Mouse (Mus musculus) right cerebral cortex, postnatal 36 days (tissue): Measurements from ENCODE around the gene Sppl2c.
"Not testable (repeated sequence)": the region's sequence is repeated elsewhere in the genome, so short reads cannot be mapped to it uniquely, and the experiment has no call there.

Source experiments
- DNase-seq, 2 experiments: peaks; one replicate each; pipeline ENCODE4 v3.0.0; 2022; ENCODE audit warnings: low spot score in 2 of 2, mixed read lengths in 1 of 2

Gene Sppl2c

DNA sequence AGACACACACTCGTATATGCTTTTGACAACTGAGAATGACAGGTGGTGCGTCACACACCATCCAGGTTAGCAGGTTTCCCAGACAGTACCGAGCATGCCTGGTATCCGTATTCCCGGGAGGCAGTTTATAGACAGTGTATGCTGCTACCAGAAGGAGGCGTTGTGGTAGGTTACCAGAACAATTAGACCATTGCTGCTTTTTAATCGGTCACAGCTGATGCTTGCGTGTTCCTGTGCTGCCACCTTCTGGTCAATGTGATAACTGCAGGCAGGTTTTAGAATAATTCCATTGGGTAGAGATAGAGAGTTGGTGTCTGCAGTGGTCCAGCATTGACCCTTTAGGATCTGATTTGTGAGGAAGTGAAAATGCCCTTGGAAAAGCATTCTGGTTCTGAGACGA is 9.7 kb downstream of the Sppl2c start:
- peak; percentile 81 for DNase-seq

DNA sequence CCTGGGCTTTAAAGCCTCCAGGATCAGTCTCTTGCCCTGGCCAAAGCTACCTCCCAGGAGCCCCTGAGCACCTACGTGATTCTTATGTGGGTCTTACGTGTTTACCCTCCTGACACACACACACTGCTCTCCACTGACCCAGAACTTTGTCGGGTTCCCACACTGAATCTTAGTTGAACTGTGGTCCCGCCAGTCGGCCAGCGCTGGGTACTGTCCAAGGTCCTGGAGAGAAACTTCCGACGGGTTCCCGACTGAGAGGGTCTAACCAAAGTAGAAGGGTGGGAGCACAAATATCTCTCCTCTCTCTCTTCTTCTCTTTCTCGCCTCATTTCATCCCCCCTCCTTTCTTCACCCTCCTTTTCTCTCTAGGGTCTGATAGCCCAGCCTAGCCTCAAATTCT is 11.7 kb downstream of the Sppl2c start:
- no peak for DNase-seq

DNA sequence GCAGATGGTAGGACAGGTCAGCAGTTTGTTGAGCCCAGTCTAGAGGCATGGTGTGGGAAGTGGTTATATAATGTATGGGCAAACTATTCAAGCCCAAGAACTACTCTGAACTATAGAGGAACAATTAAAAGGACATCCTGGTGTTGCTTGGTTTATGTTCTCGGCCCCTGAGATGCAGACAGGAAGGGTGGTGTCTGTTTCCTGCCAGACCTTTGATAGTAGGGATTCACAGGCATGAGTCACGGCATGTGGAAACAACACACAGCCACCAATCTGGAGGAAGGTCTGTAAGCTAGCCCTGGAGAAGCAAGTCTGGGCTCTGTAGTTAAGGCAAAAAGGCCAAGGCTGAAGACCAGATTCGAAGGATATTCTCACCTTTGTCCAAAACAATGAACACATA is 17.1 kb downstream of the Sppl2c start:
- DNase-seq, result no peak

DNA sequence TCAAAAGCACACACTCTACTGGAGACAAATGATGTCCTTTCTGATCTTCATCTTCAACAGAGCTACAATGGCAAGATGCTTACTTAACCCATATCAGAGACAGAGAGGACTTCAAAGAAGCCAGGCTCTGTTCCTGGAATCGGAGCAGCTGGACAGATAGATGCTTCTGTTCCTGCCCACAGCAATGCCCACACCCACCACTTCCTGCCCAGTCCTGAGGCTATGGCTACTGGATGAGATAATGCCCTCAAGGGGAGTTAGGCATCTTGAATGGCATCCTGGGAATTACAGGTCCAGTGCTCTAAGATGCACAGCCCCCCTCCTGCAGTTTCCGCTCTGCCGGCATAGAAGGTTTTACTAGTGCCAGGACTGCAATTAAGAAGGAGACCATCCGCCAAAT is 20.4 kb downstream of the Sppl2c start:
- DNase-seq, result no peak

DNA sequence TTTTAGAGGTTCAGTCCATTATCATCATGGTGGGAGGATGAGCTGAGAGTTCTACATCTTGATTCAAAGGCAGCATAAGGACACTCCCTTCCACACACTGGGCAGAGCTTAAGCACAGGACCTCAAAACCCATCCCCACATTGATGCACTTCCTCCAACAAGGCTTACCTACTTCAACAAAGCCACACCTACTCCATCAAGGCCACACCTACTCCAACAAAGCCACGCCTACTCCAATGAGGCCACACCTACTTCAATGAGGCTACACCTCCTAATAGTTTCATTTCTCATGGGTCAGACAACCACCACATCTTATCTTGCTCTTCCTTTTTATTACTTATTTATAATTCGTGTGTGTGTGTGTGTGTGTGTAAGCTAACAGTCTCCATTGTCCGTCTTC is 22.9 kb downstream of the Sppl2c start:
- no peak for DNase-seq

DNA sequence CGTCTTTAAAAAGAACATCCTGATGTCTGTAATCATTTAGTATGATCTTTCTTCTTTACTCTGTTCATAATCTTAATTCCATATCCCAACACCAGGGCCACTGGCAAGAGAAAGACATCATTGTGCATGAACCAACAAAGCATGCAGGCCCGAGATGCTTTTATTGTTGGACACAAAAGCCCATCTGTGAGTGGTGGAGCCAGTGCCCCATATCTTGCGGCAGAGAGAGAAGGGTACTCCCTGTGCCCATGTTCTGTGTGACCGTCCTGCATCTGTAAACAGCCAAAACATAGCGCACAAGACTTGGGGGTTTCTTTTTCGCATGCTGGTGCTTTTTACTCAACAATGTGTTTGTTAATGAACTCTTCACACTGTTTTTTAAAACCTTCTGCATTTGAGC is 25.1 kb downstream of the Sppl2c start:
- DNase-seq, result no peak

DNA sequence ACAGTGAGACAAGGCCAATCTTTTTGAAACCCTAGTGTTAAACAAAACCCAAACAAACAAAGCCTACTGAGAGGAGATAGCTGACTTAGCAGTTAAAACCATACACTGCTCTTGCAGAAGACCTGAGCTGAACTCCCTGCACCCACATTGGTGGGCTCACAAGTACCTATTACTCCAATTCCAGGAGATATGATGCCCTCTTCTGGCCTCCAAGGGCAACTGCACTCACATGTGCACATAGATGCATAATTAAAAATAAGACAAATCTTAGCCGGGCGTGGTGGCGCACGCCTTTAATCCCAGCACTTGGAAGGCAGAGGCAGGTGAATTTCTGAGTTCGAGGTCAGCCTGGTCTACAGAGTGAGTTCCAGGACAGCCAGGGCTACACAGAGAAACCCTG is 28.0 kb downstream of the Sppl2c start:
- not testable (repeated sequence) for DNase-seq

DNA sequence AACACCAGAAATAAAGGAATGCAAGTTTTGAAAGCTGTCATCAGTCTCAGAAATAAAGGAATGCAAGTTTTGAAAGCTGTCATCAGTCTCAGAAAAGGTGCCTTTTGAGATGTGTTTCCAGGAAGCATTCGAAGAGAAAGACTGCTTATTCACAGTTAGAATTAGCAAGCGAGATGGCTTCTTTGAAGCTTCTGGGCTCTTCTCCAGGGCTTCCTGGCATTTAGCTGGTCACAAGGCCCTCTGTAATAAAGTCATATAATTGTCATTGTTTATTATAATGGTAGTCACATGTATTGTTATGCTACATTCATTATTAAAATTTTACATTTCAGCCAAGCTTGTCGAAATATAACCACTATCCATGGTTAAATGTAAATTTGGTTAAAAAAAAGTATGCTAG is 31.9 kb downstream of the Sppl2c start:
- no peak for DNase-seq

DNA sequence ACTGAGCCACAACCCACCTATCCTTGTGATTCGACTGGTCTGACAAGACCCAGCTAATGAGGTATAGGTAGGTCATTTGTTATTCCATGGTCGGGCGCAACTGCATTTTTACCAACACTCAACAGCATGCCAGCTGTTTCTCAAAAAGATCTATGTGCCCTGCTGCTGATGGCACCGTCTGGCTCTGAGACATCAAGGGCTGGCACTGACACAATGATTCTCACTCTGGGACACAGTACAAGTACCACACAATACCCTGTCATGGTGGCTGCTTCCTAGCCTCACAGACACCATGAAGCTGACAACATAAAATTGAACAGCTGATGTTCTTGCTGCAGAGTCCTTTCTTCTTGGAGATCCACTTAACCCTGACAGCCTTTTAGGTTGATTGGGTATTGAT is 34.2 kb downstream of the Sppl2c start:
- DNase-seq, result no peak

DNA sequence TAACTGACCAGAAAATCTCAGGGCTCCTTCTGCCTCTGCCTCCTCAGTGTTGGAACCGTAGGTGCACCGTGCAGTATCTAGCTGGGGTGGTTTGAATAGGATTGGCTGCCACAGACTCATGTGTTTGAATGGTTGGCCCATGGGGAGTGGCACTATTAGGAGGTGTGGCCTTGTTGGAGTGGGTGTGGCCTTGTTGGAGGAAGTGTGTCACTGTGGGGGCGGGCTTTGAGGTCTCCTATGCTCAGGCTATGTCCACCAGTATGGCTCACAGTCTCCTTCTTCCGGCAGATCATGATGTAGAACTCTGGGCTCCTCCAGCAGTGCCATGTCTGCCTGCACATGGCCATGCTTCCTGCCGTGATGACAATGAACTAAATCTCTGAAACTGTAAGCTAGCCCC is 35.6 kb downstream of the Sppl2c start:
- no peak for DNase-seq

DNA sequence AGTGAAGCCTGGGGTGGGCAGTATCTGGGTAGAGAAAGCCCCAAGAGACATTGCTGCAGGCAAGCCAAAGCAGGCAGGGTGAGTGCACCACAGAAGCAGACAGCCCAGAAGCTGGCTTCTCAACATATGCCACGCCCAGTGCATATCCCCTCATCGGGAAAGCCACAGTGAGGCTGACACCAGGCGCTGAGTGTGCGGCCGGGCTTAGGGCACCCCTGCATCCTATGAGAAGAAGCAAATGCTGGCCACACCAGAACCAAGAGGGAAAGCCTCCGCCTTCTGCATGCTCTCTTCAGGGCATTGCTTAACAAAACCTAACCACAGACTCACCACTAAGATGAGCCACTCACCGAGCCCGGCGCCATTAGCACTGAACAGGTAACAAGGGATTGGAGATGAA is 37.2 kb downstream of the Sppl2c start:
- no peak for DNase-seq

DNA sequence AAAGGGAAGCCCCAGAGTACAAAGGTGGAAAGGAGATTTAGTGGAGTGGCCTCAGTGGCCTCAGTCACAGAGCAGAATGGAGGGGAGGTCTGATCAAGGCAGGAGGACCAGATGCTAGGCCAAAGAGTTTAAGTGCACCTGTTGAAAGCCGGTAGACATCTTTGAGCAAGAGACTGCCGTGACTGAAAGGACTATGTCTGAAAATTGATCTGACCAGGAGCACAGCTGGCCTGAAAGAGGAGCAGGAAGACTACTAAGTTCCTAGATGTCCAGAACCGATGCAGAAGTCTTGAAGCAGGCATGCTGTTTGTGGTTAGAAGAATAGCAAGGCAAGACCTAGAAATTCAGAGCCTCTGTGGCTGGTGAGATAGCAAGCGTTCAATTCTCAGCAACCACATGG is 43.3 kb downstream of the Sppl2c start:
- DNase-seq, result no peak

DNA sequence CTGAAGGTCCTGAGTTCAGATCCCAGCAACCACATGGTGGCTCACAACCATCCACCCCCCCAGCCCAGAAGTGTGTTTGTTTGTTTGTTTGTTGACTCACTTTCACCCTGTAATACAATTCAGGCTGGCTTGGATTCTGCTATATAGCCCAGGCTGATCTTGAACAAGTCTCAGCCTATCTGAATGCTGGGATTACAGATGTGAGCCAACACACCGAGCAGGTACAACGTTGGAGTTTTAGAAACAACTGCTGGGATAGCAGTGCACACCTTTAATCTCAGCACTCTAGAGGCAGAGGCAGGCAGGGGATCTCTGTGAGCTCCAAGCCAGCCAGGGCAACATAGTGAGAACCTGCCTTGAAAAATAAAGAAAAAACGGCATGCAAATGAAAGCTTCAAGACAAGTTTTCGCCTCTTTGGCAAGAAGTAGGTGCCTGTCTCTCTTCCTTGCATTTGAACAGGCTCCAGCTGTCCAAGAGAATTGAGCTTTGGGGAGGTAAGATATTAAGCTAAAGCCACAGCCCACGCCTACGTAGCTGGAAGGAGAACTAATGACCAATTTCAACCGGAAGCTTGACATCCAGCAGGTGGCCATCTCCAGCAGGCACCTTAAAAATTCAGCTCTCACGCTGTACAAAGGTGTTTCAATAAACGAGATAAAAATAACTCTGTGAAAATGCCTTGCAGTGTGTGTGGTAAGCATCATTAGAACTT is 44.1 kb downstream of the Sppl2c start:
- no peak for DNase-seq

DNA sequence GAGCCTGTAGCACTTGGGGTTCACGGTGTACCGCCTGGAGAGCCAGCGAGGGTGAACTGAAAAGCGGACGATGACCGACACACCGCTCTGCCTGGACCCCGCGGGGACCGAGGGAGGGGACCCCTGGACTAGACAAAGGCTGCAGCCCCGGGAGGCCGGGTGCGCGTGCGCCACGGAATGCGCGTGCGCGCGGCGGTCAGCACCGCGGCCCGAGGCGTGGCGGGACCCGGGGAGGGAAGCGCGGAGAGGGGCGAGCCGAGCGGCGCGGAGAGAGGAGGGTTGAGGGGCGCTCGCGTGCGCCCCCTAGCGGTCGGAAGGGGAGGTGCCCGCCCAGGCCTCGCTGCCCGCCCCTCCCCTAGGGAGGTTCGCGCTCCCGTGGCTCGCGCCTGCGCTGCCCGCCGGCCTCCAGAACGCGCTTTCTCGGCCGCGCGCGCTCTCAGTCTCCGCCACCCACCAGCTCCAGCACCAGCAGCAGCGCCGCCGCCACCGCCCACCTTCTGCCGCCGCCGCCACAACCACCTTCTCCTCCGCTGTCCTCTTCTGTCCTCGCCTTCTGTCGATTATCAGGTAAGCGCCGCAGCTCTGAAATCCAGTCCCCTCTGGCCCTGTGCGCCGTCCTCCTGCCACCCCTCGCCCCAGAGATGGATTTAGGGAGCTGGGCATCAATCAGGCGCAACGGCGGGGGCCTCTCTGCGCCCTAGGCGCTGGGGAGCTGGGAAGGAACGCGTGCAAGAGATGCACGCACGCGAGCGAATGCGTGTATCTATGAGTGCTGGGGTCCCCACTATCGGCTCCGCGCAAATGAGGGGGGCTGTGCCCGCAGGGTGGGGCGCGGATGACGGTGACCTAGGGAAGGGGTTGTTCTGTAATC is 45.1 kb downstream of the Sppl2c start, which contains the start of gene Mapt:
Gene Mapt (plus strand): TSS at position 350 of the 871 bp plus-strand sequence.
- peak; percentile 89 to 92 for DNase-seq

DNA sequence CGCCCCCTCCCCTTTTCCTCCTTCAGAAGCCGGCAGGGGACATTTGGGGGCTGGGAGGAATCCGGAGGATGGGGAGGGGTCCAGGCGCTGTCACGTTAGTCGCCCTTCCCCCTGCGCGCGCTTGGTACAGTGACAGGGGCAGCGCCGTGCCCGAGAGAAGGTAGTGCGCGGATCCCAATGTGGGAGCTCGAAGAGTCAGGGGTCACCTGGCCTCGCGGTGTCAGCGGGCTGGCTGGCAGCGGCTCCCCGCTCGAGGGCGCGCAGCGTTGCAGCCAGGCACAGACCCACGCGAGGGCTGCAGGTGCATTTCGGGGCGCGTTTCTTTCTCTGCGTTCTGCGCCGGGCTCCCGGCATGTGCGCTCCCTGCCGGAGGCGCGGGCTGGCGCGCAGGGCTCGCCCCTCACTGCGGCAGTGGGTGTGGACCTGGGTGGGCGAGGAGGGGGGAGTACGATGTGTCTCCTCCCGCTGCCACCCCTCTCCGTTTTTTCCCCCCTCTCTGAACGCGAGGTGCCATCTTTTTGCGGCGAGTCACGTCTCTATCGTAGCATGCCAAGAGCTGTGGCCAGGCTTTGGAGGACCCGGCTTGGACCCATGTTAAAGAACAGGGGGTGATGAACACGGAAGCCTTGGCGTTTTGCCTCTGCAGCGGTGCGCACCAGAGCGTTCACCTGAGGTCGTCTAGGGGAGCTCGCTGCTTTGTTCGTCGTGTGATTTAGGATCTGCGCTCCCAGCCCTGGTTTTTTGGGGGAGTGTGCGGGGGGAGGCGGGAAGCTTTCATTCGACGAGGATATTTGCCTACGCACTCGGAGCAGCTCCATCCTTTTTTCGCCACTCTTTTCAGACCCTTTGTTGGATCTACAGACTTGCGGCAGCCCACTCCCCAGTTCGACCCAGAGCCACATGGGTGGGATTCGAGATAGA is 46.3 kb downstream of the Sppl2c start:
- peak; percentile 61 to 66 for DNase-seq

DNA sequence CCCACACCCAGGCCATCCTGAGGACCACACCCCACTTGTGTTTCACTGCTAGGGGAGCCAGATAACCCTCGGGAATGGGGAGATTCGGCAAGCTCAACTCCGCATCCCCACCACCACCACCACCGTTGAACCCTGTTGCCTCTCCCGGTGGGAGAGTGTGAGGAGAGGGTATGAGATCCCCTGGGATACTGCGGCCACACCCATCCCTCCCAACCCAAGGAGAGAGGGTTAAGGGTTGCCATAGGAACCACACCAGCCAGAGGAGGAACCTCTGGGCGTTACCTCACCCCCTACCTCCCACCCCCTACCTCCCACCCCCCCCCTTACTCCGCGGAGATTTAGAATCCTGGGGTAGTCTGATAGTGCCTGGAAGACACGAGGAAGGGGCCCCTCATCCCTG is 47.0 kb downstream of the Sppl2c start:
- DNase-seq, result no peak

DNA sequence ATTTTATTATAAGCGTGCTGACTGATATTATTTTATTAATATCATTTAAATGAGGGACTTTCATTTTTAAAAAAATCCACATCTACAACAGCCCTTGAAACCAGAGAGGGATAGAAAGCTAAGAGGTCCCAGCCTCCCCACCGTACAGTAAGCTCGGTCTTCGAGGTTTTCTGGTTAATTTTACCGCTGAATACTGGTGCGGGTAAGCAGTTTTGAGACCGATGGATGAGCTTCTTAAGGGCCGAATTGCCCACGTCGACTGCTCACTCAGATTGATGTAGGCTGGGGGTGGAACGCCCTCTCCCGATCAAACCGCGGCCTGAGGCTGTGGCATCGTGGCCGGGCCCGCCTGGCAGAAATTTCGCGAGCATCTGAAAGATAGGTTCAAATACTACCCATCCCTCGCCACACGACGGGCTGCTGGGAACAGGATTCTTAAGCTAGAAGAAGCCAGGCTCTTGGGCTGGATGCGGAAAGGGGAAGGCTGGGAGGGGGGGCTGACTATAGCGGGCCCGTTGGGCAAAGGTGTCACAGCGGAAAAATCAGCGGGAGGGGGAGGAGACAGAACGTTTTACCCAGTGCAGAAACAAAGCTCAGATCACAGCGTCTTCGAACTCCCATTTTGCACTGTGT is 47.6 kb downstream of the Sppl2c start:
- no peak for DNase-seq

DNA sequence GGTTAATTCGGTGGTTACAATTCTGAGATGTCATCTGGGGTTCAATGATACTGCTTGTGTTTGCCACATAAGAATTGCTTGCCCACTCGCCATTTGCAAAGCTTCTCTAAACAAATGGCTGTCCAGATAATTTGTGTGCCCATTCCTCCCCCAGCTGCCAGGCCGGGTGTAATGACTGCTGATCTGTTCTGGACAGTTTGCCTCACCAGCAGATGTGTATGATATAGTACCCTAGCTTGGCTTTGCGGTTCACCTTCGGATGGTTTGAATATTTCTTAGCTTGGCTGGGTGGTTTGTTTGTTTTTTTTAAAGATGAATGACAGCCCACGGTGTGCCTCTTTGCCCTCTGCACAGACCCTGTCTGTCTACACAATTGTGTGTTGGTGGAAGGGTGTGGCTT is 48.6 kb downstream of the Sppl2c start:
- no peak for DNase-seq

DNA sequence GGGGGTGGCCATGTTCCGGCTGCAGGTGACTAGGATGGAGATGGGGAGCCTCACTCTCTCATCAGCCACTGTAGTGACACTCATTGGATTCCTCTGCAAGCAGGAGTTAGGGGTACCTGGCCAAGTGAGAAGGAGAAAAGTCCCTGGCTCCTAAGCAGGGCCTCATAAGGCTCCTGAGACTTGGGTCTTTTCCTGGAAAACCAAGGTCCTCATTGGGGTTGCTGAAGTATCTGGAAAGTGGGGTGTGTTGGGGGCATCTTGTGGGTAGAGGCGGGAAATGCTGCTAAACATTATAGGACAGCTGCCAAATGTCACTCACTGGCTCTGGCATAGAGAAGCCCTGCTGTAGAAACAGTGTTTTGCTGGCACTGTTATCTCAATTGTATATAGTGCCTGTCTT is 49.8 kb downstream of the Sppl2c start:
- DNase-seq, result no peak

DNA sequence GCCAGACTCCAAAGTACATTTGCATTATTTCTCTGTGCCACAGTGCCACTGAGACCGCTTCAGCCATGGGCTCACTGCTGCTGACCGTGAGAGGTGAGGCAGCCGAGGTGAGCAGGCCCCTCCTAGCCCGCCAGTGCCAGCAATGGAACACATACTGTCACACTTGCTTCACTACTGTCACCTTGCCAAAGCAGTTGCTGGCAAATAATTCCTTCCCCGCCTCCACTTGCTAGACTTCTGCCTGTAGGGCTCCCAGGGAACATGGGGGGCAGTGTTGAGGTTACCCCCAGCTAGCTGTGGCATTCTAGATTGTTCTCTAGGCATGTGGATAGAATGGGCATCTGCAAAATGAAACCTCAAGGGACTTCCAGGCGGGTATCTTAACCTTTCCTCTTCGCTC is 51.1 kb downstream of the Sppl2c start:
- peak in 1 of 2 experiments; percentile 32 for DNase-seq

DNA sequence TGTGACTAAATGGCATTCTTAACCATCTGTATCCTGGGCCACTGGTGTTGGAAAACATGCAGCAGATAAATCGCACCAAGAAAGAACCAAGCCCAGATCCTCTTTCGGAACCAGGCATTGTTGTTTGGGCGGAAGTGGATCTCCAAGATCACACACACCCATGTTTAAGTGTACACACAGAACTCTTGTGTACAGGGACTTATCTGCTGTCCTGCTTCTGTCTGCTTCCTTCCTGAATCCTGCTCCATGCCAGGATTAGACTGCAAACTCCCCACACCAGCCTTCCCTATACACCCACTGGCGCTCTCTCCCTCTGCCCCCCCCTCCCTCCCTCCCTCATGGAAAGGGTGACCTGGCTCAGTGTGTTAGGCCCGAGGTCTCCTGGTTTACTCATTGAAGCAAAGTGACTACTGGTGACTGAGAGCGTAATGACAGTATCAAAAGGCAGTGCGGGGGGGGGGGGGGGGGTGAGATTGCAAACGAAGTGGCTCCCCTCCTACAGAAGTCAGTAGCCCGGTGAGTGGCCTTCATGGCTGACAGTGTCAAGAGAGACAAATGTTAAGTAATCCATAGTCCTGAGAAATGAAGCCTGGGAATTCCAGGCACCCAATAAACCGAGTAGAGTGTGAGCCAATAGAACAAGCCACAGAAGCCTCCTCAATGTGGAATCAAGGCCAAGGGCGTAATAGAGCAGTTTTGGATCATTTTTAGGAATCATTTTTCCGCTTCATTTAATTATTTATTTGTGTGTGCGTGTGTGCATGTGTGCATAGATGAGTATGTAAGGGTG is 52.0 kb downstream of the Sppl2c start:
- DNase-seq, result no peak
